Mouse (Mus musculus) liver, adult 2 months (tissue): ENCODE results near the gene Mrps16. TPM values are rescaled to one million over a fixed set of nuclear protein-coding genes. Genes with fewer than 3 reads are reported as not detected.

Experiments
- DNase-seq: peaks from one replicate; pipeline ENCODE4 v3.0.0-alpha.2; 2011; ENCODE audit warnings: low read depth, low spot score; ENCODE audit errors: extremely low read depth
- H3K27ac ChIP-seq: fragments of 200-500 bp; replicated peaks from 2 replicates; pipeline ENCODE4 v1.5.1; 2012; ENCODE audit warnings: low read depth, mild to moderate bottlenecking, control low read depth, inconsistent platforms, low read length; ENCODE audit not compliant: insufficient read depth
- H3K27me3 ChIP-seq: fragments of 200-500 bp; 2 replicates; pipeline ENCODE4 v1.6.1; 2012; ENCODE audit warnings: mild to moderate bottlenecking, moderate library complexity, low read length, inconsistent platforms; ENCODE audit not compliant: control insufficient read depth, insufficient read depth
- H3K36me3 ChIP-seq: fragments of 200-500 bp; 2 replicates; pipeline ENCODE4 v1.6.1; 2012; ENCODE audit warnings: low read length, inconsistent platforms; ENCODE audit not compliant: control insufficient read depth, insufficient read depth
- H3K4me1 ChIP-seq: fragments of 200-500 bp; 2 replicates; pipeline ENCODE4 v1.6.1; 2011; ENCODE audit warnings: low read length; ENCODE audit not compliant: control insufficient read depth, insufficient read depth
- H3K4me3 ChIP-seq: fragments of 200-500 bp; 2 replicates; pipeline ENCODE4 v1.5.1; 2011; ENCODE audit warnings: low read depth, mild to moderate bottlenecking, control low read depth, low read length, moderate library complexity; ENCODE audit not compliant: insufficient read depth
- H3K79me2 ChIP-seq: fragments of 200-500 bp; 2 replicates; pipeline ENCODE4 v1.6.1; 2012; ENCODE audit warnings: inconsistent platforms, mild to moderate bottlenecking, low read length, moderate library complexity; ENCODE audit not compliant: control insufficient read depth, insufficient read depth
- H3K9ac ChIP-seq: fragments of 200-500 bp; 2 replicates; pipeline ENCODE4 v1.6.1; 2012; ENCODE audit warnings: low read depth, mild to moderate bottlenecking, control low read depth, inconsistent platforms, low read length
- CTCF ChIP-seq: fragments of 200-500 bp; IDR thresholded peaks from 2 replicates; pipeline ENCODE4 v1.5.1; 2011; ENCODE audit warnings: low read depth, low read length, control low read depth
- POLR2A ChIP-seq: fragments of 200-500 bp; IDR thresholded peaks from 2 replicates; pipeline ENCODE4 v1.6.1; 2011; ENCODE audit warnings: low read length, control low read depth; ENCODE audit not compliant: insufficient read depth; ENCODE audit errors: extremely low read depth
- WGBS: fragments of 180-500 bp; shearing (Covaris S2); methylation state at CpG from one replicate; pipeline ENCODE4 v1.1.7; 2018; 5-methylcytosine and 5-hydroxymethylcytosine counted together
- polyA plus RNA-seq: library from polyadenylated mRNA; depleted of rRNA; stranded (reverse); fragments of >200 nt; gene quantifications from 2 replicates; pipeline ENCODE4 v1.2.3, GENCODE M21; 2012; rRNA removed
- total RNA-seq: library from RNA; depleted of rRNA; stranded (reverse); fragments of >200 nt; gene quantifications from 2 replicates; pipeline ENCODE4 v1.2.3, GENCODE M21; 2014; rRNA removed

Gene Mrps16
- total RNA-seq (24.9 and 29.4 TPM in 2 replicates), polyA plus RNA-seq (26.7 and 29.2 TPM in 2 replicates)

GRCm38 (mm10) chr14:20393205-20393913 lies at the start of gene Mrps16:
Mrps16 (minus strand) TSS chr14:20393634.
- Histone ChIP-seq H3K27me3 (no peaks in the 10 kb centered on the region), H3K4me1 (peaks cover 4% of the 10 kb centered on the region; the same call in 1 of the 2 replicates), H3K4me3 (peak within 1 kb of the TSS; percentile 92), H3K79me2 (no peaks in the 10 kb centered on the region), H3K27ac (peak within 1 kb of the TSS; percentile 76), H3K9ac (peak within 1 kb of the TSS; percentile 98), H3K36me3 (peaks cover 3% of the 10 kb centered on the region; the same call in 1 of the 2 replicates)
- TF ChIP-seq POLR2A (peak; percentile 70), CTCF (peak; percentile 82)
- DNase-seq = peak; percentile 87
- WGBS = under 1% methylated on average over 68 of the region's 68 CpGs

GRCm38 (mm10) chr14:20442252-20442651 lies 48.8 kb upstream of the Mrps16 start:
- no peak for DNase-seq
- no peaks in the 10 kb centered on the region for H3K4me1 ChIP-seq
- no peak overlapping the region for H3K27ac ChIP-seq
- no peaks in the 10 kb centered on the region for H3K79me2 ChIP-seq
- H3K9ac ChIP-seq = no peak overlapping the region
- no peak for TF ChIP-seq CTCF
- TF ChIP-seq POLR2A = no peak
- H3K27me3 ChIP-seq = no peaks in the 10 kb centered on the region
- no peak overlapping the region for H3K4me3 ChIP-seq
- 72% methylated on average over 17 of the region's 17 CpGs for WGBS
- H3K36me3 ChIP-seq = no peaks in the 10 kb centered on the region

- 70% methylated on average over 6 of the region's 6 CpGs for WGBS
These were observed 43.5 kb upstream of the Mrps16 start for GRCm38 (mm10) chr14:20436976-20437375.

GRCm38 (mm10) chr14:20432420-20432819 lies 39.0 kb upstream of the Mrps16 start:
- Histone ChIP-seq H3K79me2 (no peaks in the 10 kb centered on the region), H3K4me3 (no peak overlapping the region), H3K27me3 (no peaks in the 10 kb centered on the region; the same call in 1 of the 2 replicates), H3K36me3 (no peaks in the 10 kb centered on the region), H3K9ac (no peak overlapping the region), H3K27ac (no peak overlapping the region), H3K4me1 (no peaks in the 10 kb centered on the region)
- TF ChIP-seq CTCF (no peak), POLR2A (no peak)
- 94% methylated on average over 4 of the region's 4 CpGs for whole genome bisulfite sequencing
- DNase-seq = no peak

More at GRCm38 (mm10) chr14:20436976-20437375, 43.5 kb upstream of the Mrps16 start:
- TF ChIP-seq POLR2A = no peak
- no peak for TF ChIP-seq CTCF
- H3K79me2 ChIP-seq = no peaks in the 10 kb centered on the region
- no peak overlapping the region for H3K27ac ChIP-seq
- H3K4me3 ChIP-seq = no peak overlapping the region
- H3K9ac ChIP-seq = no peak overlapping the region
- H3K27me3 ChIP-seq = no peaks in the 10 kb centered on the region; the same call in 1 of the 2 replicates
- H3K4me1 ChIP-seq = no peaks in the 10 kb centered on the region
- no peak for DNase-seq
- no peaks in the 10 kb centered on the region for H3K36me3 ChIP-seq

GRCm38 (mm10) chr14:20431726-20432125 lies 38.3 kb upstream of the Mrps16 start:
- Histone ChIP-seq H3K27me3 (no peaks in the 10 kb centered on the region; the same call in 1 of the 2 replicates), H3K4me1 (no peaks in the 10 kb centered on the region), H3K9ac (no peak overlapping the region), H3K79me2 (no peaks in the 10 kb centered on the region), H3K36me3 (no peaks in the 10 kb centered on the region), H3K27ac (no peak overlapping the region), H3K4me3 (no peak overlapping the region)
- no peak for TF ChIP-seq CTCF
- no peak for TF ChIP-seq POLR2A
- no peak for DNase-seq
- WGBS = 70% methylated on average over 6 of the region's 6 CpGs

- Histone ChIP-seq H3K9ac (no peak overlapping the region), H3K27ac (no peak overlapping the region), H3K27me3 (no peaks in the 10 kb centered on the region; the same call in 1 of the 2 replicates), H3K4me3 (no peak overlapping the region), H3K36me3 (no peaks in the 10 kb centered on the region), H3K4me1 (no peaks in the 10 kb centered on the region), H3K79me2 (no peaks in the 10 kb centered on the region)
- DNase-seq = no peak
- TF ChIP-seq POLR2A = no peak
- no peak for TF ChIP-seq CTCF
- 22% methylated on average over 1 of the region's 1 CpGs for WGBS
These were observed 36.4 kb upstream of the Mrps16 start for GRCm38 (mm10) chr14:20429833-20430232.
